Mouse (Mus musculus): Measurements from ENCODE around the gene Zfp462.

Zfp462 gene

GRCm38 (mm10) chr4:55042573-55042972, 97.7 kb downstream of the Zfp462 start:
- DNase-seq (ENCODE audit: low read depth, low spot score), result no peak

- peak; percentile 31 for DNase-seq (ENCODE audit: low read depth, low spot score)
Measured at GRCm38 (mm10) chr4:55047266-55047665, 102.4 kb downstream of the Zfp462 start.

DNA sequence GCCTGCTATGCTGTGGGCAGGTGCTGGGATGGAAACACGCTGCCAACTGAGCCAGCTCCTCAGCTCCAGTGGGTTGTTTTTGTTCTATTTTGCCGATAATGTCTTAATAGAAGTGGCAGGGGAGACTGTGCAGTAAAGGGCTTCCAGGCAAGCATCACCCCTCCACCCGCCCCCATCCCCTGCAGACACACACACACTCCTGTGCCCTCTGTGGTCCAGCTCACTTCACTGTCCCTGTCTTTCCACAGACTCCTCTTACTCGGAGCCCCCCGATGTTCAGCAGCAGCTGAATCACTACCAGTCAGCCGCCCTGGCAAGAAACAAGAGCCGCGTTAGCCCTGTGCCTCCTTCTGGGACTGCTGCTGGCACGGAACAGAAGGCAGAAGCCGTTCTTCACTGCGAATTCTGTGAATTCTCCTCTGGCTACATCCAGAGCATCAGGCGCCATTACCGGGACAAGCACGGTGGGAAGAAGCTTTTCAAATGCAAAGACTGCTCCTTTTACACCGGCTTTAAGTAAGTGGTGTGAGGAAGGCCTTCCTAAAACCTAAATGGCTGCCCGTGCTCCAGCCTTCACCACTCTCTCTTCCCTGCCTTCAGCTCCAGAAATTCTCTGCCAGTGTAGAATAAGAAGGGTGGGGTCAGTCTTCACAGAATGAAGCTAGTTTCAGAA, 105.2 kb downstream of the Zfp462 start:
- peak; percentile 58 for DNase-seq (ENCODE audit: low read depth, low spot score)

DNA sequence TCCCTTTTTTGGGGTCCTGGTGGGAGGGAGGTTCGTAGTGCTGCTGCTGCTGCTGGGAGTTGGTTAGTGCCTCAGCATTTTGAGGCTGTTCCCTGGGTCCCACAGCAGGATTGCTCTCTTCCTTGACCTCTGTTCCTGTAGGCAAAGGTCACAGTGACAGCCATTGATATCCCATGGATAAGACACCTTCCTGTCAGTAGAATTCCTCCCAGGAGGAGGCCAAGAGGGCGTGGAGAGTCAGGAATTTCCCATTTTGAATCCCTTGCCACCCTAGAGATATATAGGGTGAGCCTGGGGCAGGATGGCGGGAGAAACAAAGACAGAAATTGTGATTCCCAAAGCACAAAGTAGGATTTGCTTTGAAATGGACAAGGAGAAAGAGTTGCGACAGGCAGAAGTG, 106.5 kb downstream of the Zfp462 start:
- no peak for DNase-seq (ENCODE audit: low read depth, low spot score)

DNA sequence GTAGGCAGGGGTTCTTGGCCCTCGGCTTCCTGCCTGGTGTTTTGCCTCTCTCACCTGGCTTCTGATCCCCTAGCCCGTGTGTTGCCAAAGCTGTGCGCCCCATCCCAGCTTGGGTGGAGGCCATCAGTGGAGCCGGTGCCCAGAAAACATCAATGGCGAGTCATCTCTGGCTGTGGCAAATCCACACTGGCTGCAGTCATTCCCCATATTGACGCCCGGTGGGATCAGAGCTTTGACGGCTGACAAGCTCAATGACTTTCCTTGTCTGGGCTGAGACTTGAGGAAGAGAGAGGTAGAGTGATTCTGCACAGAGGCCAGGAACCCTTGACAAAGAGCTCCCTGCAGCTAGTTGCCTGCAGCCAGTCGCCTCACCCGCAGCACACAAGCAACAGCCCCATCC, 107.8 kb downstream of the Zfp462 start:
- DNase-seq (ENCODE audit: low read depth, low spot score), result peak; percentile 16

DNA sequence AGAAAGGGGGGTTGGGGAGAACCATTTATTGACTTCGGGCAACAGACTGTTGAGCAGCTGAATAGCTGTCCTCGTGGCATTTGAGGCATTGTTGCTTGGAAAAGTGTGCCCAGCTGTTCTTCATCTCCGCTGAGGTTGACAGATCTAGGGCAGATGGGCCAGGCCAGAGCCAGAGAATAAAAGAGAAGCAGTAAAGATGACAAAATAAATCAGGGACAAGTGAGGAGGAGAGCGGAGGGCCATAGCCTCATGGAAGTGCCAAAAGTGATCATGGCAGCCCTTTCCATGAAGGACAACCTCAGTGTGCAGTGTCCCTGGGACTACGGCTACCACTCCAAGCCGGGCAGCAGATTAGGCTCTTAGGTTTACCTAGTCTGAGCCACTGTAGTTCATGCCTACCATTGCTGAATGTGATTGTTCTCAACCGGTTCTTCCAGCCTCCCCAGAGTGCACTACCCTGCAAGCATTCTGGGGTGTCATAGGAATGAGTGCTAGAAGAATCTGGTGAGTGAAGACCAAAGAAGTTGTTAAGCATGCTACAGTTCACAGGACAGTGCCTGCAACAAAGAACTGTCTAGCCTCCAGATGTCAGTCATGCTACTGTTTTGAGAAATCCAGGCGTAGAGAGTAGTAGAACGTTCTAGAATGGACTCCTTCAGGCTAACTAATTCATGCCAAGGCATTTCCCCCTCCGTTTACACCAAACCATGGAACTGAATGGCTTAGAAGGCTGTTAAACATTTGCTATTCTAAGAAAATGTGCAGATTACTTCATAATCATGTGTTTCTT, 113.0 kb downstream of the Zfp462 start:
- peak; percentile 38 for DNase-seq (ENCODE audit: low read depth, low spot score)

GRCm38 (mm10) chr4:55058901-55059300, 114.1 kb downstream of the Zfp462 start:
- peak; percentile 47 for DNase-seq (ENCODE audit: low read depth, low spot score)

DNA sequence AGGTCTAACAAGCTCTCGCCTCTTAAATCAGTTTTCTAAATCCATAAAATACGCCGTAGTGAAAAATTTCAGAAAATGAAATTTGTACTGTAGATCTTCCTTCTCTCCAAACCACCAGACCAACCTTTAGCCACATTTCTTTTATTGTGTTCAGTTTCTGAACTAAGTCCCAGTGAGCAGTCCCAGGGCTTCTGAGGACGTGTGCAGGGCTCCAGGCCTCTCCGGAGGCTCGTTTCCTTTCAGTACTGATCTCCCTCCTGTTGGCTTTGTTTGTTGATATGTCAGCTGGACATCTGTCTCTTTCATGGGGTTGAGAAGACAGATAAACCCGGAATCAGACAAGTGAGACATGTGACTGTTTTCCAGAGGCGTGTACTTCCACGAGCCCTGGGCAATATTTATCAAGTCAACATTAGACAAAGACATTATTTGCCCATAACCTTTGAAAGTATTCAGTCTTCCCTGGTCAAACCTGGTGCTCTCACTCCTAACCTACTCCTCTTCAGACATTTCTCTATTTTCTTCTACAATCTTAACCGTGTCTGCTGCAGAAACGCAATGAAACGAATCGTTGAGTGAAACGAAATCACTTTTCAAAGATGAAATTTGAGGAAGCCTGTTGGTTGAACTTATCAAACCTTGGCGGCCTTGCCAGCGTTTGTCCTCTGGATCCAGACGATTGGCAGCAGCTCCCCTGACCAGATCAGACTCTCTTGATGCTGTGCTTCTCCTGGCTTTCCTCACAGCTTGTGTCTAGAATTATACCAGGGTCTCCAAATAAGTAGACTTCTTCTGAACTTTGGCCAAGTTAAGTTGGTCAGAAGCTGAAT, 121.7 kb downstream of the Zfp462 start:
- no peak for DNase-seq (ENCODE audit: low read depth, low spot score)

DNA sequence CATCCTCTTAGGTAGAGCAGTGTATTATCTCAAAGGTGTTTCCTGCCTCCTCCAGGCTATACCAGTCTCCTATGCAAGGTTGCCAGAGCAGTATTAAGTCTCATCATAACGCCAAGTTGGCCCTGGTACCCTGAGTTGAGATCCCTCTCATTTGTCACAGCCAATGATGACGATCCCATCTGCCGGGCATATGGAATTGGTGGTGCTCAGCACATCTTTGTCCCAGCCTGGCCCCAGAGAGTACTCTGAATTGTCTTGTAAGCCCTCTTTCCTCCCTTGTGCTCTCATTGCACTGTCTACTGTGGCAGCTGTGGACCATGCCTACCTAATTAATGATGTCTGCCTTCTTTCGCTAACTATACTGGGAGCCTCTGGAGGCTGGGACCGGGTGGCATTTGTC, 126.7 kb downstream of the Zfp462 start:
- DNase-seq (ENCODE audit: low read depth, low spot score), result no peak

GRCm38 (mm10) chr4:55077133-55077889, 132.5 kb downstream of the Zfp462 start:
- DNase-seq (ENCODE audit: low read depth, low spot score), result peak; percentile 82

DNA sequence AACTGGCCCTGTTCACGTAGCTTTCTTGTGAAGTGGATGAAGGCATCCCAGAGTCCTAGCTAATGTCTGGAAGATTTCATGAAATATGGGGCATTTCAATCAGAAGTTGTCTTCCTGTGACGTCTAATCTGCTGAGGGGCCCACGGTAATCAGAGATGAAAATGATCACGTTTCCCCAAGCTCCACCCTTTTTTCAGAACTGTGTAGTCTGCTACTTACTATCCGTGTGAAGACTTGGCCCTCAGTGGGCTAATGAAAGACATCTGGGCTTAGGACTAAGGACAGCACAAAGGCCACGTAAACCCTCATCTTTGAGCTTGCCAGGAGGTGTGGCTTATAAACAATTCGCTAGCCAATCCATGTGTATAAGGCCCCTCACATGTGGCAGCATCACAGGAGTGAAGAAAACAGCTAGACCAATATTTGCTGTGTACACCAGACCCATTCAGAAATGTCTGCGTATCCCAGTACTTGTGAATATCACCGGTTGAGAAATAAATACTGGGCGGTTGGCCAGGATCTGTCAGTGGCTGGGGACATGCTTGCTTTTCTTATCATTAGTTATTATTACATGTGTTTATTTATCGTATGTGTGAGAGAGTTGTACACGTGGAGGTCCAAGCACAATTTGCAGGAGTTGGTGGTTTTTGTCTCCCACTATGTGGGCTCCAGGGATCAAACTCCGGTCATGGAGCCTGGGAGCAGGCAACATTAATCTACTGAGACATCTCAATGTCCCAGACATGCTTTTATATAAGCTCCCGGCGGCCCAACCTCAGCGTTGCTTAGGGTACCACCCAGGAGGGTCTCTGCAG, 133.3 kb downstream of the Zfp462 start:
- no peak for DNase-seq (ENCODE audit: low read depth, low spot score)

- no peak for DNase-seq (ENCODE audit: low read depth, low spot score)
Measured at GRCm38 (mm10) chr4:55079056-55079455, 134.2 kb downstream of the Zfp462 start.

DNA sequence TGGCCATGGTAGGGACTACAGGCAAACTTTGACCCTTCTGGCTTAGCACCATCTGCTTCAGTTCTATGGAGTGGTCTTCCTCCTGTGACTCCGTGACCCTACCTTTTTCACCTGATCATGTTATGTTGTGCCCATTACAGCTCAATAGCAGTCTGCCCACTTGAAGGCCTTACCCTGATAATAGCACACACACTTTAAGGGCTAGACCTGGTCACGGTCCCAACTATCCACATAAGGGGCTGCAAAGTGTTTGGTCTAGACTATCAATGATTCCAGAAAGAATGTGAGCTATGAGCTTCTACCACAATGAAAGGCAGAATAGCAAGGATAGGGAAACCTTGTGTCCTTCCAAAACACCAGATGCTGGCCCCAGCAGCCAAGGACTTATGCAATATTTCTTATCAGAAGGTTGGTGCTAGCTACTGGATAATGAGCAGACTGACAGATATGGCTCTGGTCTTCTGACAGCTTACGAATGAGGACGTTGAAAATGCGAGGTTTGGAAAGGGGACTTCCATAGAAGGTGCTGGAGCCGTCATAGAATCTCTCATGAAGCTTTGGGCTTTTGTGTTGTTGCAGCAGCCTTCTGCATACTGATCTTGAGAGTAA, 139.3 kb downstream of the Zfp462 start:
- DNase-seq (ENCODE audit: low read depth, low spot score), result no peak

DNA sequence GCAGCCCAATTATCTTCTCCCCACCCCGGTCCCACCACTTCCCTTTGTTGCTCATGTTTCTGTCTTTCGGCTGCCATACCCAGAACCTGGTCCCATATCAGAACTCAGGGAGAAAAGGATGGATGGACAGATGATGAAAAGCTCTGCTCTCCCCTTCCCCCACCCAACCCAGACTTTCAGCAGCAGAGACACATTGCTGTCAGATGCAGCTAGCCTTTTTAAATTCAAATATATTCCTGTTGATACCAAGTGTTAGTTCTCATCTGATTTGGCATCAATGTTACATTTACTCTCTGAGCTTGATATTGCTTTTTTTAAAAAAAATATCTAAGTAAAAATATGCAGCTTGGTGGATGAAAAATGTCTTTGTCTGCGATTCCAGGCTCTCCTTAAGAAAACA, 143.3 kb downstream of the Zfp462 start:
- DNase-seq (ENCODE audit: low read depth, low spot score), result no peak

- DNase-seq (ENCODE audit: low read depth, low spot score), result no peak
Measured at GRCm38 (mm10) chr4:55088922-55089321, 144.1 kb downstream of the Zfp462 start.

GRCm38 (mm10) chr4:55097157-55097556, 152.3 kb downstream of the Zfp462 start:
- DNase-seq (ENCODE audit: low read depth, low spot score), result no peak

- DNase-seq (ENCODE audit: low read depth, low spot score), result no peak
Measured at GRCm38 (mm10) chr4:55098366-55098765, 153.5 kb downstream of the Zfp462 start.

DNA sequence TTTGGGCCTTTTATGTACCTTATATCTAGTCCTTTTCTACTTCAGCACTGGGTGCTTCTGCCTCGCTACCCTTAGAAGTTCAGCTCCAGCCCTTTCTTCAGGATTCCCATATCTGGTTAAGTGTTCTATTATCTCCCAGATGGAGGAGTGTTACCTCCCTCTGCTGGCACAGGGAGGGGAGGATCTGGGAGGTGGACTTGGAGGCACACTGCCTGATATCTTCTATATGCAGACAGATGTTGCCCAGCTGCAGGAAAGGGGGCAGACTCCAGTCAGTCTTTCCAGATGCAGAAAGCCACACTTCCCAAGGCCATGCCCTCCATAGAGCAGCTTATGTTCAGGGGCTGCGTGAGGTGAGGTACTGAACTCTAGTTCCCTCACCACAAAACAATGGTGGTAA, 156.0 kb downstream of the Zfp462 start:
- no peak for DNase-seq (ENCODE audit: low read depth, low spot score)

DNA sequence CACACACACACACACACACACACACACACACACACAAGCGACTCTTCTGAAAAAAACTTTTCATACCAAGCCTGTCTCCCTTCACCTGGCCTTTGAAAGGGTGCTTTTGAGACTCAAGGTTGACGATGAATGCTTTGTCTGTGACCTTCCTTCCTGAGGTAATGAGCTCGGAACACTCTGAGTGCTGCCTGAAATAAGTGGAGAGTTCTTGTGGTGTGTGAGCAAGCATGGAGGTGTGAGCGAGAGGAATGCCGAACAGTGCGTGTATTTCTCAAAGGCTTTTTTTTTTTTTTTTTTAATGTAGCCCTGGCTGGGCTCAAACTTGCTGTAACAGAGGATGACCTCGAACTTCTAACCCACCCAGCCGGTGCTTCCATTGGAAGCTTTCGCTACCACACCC, 156.8 kb downstream of the Zfp462 start:
- no peak for DNase-seq (ENCODE audit: low read depth, low spot score)

DNA sequence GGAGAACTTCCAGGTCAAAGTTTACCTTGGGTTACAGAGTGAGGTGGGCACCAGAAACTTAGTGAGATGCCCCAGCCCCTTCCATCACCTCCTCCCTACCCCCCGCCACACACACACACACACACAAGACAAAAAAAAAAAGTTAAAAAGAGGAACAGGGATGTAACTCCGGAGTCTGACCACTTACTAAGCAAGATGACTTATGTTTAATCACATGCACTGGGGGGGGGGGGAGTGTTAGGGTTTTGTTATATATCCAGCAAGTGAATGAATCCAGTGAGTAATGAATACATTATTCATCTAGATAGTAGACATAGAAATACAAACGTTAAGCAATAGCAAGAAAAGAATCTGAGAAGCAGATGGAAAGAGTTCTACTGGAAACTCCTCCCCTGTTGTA, 157.5 kb downstream of the Zfp462 start:
- DNase-seq (ENCODE audit: low read depth, low spot score), result no peak

All from brain, adult 2 months (tissue).